Mouse (Mus musculus) lung, adult 2 months (tissue): ENCODE data around the gene Dusp1. TPM values are rescaled to one million over a fixed set of nuclear protein-coding genes. Genes with fewer than 3 reads are reported as not detected.

Experiments used
- DNase-seq: peaks from one replicate; pipeline ENCODE4 v3.0.0; 2022
- H3K4me1 ChIP-seq: fragments of 200-500 bp; 2 replicates; pipeline ENCODE4 v1.6.1; 2011; ENCODE audit warnings: low read length; ENCODE audit not compliant: control insufficient read depth, insufficient read depth
- H3K4me3 ChIP-seq: fragments of 200-500 bp; replicated peaks from 2 replicates; pipeline ENCODE3; 2011; ENCODE audit warnings: low read depth, mild to moderate bottlenecking, control low read depth, low read length; ENCODE audit errors: extremely low read depth
- CTCF ChIP-seq: fragments of 200-500 bp; IDR thresholded peaks from 2 replicates; pipeline ENCODE4 v1.5.1; 2011; ENCODE audit warnings: mild to moderate bottlenecking, low read length, control low read depth; ENCODE audit not compliant: insufficient read depth
- POLR2A ChIP-seq: fragments of 200-500 bp; IDR thresholded peaks from 2 replicates; pipeline ENCODE4 v1.6.1; 2011; ENCODE audit warnings: low read depth, mild to moderate bottlenecking, control low read depth, low read length, borderline replicate concordance; ENCODE audit errors: extremely low read depth
- WGBS: fragments of 180-500 bp; shearing (Covaris S2); methylation state at CpG from one replicate; pipeline ENCODE4 v1.1.7; 2018; 5-methylcytosine and 5-hydroxymethylcytosine counted together
- polyA plus RNA-seq: library from polyadenylated mRNA; depleted of rRNA; stranded (reverse); fragments of >200 nt; gene quantifications from 2 replicates; pipeline ENCODE4 v1.2.3, GENCODE M21; 2012; rRNA removed

The Dusp1 gene
- polyA plus RNA-seq = 233 and 359 TPM in 2 replicates

- DNase-seq = no peak
- under 1% methylated on average over 25 of the region's 25 CpGs for WGBS
- Histone ChIP-seq H3K4me3 (peak within 1 kb of the TSS; percentile 67), H3K4me1 (peaks cover 12% of the 10 kb centered on the region)
- no peak for TF ChIP-seq POLR2A
- no peak for TF ChIP-seq CTCF
Measured at GRCm38 (mm10) chr17:26561651-26562181, at the start of gene Dusp1. Gene Dusp1, minus strand, starts transcription at chr17:26562128.

- DNase-seq = no peak
- TF ChIP-seq POLR2A (no peak), CTCF (no peak)
Measured at GRCm38 (mm10) chr17:26611328-26611727, 49.4 kb upstream of the Dusp1 start.

GRCm38 (mm10) chr17:26609820-26610219, 47.9 kb upstream of the Dusp1 start:
- TF ChIP-seq POLR2A = no peak
- TF ChIP-seq CTCF = no peak
- Histone ChIP-seq H3K4me1 (peaks cover 11% of the 10 kb centered on the region), H3K4me3 (no peak overlapping the region)
- no peak for DNase-seq
- WGBS = 80% methylated on average over 8 of the region's 8 CpGs

More at GRCm38 (mm10) chr17:26611328-26611727, 49.4 kb upstream of the Dusp1 start:
- WGBS = 27% methylated on average over 7 of the region's 7 CpGs
- Histone ChIP-seq H3K4me1 (peaks cover 17% of the 10 kb centered on the region), H3K4me3 (no peak overlapping the region)

GRCm38 (mm10) chr17:26608877-26609276, 46.9 kb upstream of the Dusp1 start:
- Histone ChIP-seq H3K4me1 (peaks cover 11% of the 10 kb centered on the region), H3K4me3 (no peak overlapping the region)
- no peak for TF ChIP-seq POLR2A
- no peak for TF ChIP-seq CTCF
- 86% methylated on average over 8 of the region's 8 CpGs for WGBS
- DNase-seq = no peak

- peaks cover 11% of the 10 kb centered on the region for H3K4me1 ChIP-seq
- no peak for TF ChIP-seq POLR2A
- TF ChIP-seq CTCF = no peak
- no peak overlapping the region for H3K4me3 ChIP-seq
- 80% methylated on average over 3 of the region's 3 CpGs for whole genome bisulfite sequencing
- DNase-seq = no peak
Measured at GRCm38 (mm10) chr17:26608348-26608747, 46.4 kb upstream of the Dusp1 start.

GRCm38 (mm10) chr17:26606516-26606915, 44.6 kb upstream of the Dusp1 start:
- TF ChIP-seq POLR2A (no peak), CTCF (no peak)
- 63% methylated on average over 2 of the region's 2 CpGs for WGBS
- peaks cover 22% of the 10 kb centered on the region for H3K4me1 ChIP-seq
- DNase-seq = no peak
- H3K4me3 ChIP-seq = no peak overlapping the region

- TF ChIP-seq POLR2A (no peak), CTCF (no peak)
- peaks cover 25% of the 10 kb centered on the region for H3K4me1 ChIP-seq
- WGBS = 71% methylated on average over 4 of the region's 4 CpGs
Measured at GRCm38 (mm10) chr17:26605636-26606035, 43.7 kb upstream of the Dusp1 start.

GRCm38 (mm10) chr17:26603311-26603710, 41.4 kb upstream of the Dusp1 start:
- 84% methylated on average over 8 of the region's 8 CpGs for WGBS
- TF ChIP-seq CTCF (no peak), POLR2A (no peak)
- DNase-seq = no peak
- Histone ChIP-seq H3K4me3 (no peak overlapping the region), H3K4me1 (peaks cover 25% of the 10 kb centered on the region)

More at GRCm38 (mm10) chr17:26605636-26606035, 43.7 kb upstream of the Dusp1 start:
- DNase-seq = no peak
- no peak overlapping the region for H3K4me3 ChIP-seq

GRCm38 (mm10) chr17:26602371-26602885, 40.5 kb upstream of the Dusp1 start:
- Histone ChIP-seq H3K4me1 (peaks cover 25% of the 10 kb centered on the region), H3K4me3 (no peak overlapping the region)
- no peak for DNase-seq
- no peak for TF ChIP-seq CTCF
- TF ChIP-seq POLR2A = no peak
- WGBS = 33% methylated on average over 12 of the region's 12 CpGs

GRCm38 (mm10) chr17:26601926-26602325, 40.0 kb upstream of the Dusp1 start:
- 48% methylated on average over 6 of the region's 6 CpGs for WGBS
- Histone ChIP-seq H3K4me1 (peaks cover 30% of the 10 kb centered on the region), H3K4me3 (no peak overlapping the region)
- DNase-seq = no peak
- TF ChIP-seq CTCF (no peak), POLR2A (0 out of 2 replicates have a peak, but pooled peaks have one; percentile 21)

GRCm38 (mm10) chr17:26601514-26601913, 39.6 kb upstream of the Dusp1 start:
- peaks cover 34% of the 10 kb centered on the region for H3K4me1 ChIP-seq
- 59% methylated on average over 6 of the region's 6 CpGs for WGBS
- TF ChIP-seq CTCF (no peak), POLR2A (no peak)

More at GRCm38 (mm10) chr17:26601514-26601913, 39.6 kb upstream of the Dusp1 start:
- DNase-seq = no peak
- H3K4me3 ChIP-seq = no peak overlapping the region
